Mouse (Mus musculus): ENCODE results near the gene Myh14.

Myh14 gene

DNA sequence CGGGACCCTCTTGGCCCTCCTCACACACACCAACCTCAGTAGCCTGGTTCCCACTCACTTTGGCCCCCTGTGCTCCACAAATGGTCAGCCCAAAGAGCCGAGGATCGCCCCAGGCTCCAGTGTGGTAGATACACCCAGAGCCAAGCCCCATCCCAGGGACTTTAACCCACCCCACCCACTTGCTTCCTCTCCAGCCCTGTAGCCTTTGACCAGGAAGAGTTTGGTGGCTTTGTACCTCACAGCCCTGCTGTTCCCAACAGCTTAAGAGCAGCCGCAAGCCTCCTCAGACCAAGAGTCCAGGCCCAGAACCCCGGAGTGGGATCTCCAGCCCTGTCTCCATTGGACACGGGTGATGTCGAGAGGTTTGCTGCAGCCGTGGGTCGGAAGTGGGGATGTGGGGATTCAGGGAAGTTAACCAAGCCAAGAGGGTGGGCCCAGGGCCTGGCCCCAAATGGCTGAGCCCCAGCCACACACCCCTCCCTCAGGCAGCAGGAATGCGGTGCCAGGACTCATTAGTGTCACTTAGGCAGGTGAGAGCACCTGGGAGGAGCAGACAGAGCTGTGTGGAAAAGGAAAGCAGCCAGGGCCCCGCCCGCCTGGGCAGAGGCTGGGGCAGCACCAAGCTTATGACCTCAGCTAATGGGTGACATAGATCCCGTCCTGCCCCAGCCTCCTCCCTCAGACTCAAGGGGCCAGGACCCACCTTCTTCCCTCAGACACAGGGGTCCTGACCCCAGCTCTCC, 2.5 kb downstream of the Myh14 start:
- DNase-seq, result peak; percentile 38

GRCm38 (mm10) chr7:44666462-44666861, 4.2 kb downstream of the Myh14 start:
- no peak for DNase-seq

- DNase-seq, result no peak
Observed at GRCm38 (mm10) chr7:44664731-44665130, 5.9 kb downstream of the Myh14 start.

DNA sequence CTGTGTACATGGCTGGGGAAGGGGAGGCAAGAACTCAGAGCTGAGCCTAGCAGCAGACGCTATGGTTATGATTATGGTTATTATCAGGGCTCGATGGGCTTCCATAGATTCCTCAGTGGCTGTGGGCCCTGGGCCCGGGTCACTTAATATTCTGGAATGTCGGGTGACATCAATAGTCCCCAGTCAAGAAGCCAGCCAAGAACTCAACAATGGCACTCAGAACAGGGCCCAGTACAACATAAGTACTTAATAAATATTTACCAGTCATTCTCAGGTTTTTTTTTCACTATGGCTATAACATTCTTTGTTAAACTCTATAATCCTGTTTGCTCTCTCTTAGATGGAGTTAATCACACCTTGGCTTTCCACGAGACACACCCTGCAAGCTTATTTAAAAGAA, 7.1 kb downstream of the Myh14 start:
- DNase-seq, result no peak

- DNase-seq, result no peak
Observed at GRCm38 (mm10) chr7:44662569-44662968, 8.1 kb downstream of the Myh14 start.

DNA sequence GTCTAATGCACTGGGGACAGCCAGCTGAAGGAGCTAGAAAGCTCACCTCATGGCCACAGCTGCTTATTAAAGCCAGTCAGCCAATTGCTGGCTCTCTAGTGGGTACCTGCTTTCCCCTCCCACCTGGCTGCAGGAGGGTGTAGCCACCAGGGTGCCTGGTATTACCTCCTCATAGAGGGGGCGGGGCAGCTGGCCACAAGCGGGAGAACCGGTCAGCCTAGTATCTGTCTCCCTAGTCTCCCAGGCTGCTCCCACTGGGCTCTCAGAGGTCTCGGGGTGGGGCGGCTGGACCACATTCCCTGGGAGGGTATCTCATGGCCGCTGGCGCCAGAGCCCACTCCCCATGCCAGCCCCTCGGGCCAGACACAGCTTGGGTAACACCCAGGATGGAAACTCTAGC, 8.5 kb downstream of the Myh14 start:
- peak; percentile 65 for DNase-seq

- DNase-seq, result no peak
Observed at GRCm38 (mm10) chr7:44661219-44661618, 9.4 kb downstream of the Myh14 start.

DNA sequence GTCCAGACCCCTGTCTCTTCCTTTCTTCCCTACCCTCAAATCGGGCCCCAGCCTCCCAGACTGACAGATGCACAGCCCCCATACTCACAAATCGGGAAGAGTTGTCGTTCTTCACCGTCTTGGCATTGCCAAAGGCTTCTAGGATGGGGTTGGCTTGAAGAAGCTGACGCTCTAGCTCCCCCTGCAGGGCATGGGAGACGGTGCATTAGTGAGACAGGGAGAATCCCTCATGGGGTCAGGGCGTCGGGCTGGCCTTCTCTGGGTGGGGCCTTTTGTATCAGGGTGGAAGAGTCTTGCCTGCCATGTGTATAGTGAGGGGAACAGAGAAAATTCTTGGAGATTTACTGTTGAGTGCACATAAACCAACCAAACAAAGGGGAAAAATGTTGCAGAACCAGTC, 15.1 kb downstream of the Myh14 start:
- peak; percentile 69 for DNase-seq

- DNase-seq, result no peak
Observed at GRCm38 (mm10) chr7:44653773-44654172, 16.9 kb downstream of the Myh14 start.

DNA sequence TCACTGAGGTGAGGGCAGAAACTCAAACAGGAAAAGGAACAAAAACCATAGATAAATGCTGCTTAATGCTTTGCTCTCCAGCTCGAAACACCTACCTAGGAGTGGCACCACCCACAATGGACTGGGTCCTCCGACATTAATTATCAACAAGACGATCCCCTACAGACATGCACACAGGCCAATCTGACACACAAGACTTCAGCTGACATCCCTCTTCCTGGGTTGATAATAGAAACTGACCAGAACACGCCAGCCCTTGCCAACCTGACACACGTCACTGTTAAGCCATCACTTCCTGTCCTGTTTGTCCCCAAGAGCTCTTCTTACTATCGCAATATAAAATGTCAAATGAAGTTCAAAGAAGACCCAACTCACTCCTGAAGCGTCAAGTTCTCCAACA, 19.2 kb downstream of the Myh14 start:
- DNase-seq, result no peak

GRCm38 (mm10) chr7:44649990-44650389, 20.7 kb downstream of the Myh14 start:
- DNase-seq, result peak; percentile 53

- DNase-seq, result no peak
Observed at GRCm38 (mm10) chr7:44649094-44649610, 21.5 kb downstream of the Myh14 start.

DNA sequence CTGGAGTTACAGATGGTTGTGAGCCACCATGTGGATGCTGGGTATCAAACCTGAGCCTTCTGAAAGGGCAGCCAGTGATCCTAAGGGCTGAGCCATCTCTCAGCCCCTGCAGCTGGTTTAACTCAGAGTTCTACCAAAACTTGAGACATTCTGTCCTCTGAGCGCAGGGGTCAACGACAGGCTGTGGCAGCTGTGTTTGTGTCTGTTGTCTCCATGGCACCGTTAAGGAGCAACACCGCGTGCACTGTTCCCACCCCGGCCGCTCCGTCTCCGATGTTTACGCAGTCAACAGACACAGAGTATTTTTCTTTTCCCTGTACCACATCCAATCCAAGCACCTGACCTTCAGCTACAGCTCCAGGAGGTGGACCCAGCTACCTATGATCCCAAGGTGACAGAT, 22.9 kb downstream of the Myh14 start:
- no peak for DNase-seq

GRCm38 (mm10) chr7:44647042-44647724, 23.5 kb downstream of the Myh14 start:
- peak; percentile 76 for DNase-seq

DNA sequence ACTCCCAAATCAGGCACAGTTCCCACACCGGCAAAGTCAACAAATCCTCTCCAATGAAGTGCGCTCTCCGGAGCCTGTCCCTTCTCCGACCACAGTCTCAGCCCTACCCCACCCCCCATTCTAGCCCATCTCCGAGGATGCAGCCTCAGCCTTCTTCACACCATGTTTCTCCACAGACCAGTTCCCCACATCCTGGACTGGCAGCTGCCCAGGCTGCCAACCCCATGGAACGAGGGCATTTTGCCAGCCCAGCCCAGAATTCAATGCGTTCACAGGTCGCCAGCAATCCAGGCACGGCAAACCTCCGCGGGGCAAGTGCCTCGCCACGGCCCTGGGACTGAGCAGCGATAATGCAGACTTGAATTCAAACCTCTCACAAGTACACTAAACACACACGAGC, 24.7 kb downstream of the Myh14 start:
- DNase-seq, result peak; percentile 70

DNA sequence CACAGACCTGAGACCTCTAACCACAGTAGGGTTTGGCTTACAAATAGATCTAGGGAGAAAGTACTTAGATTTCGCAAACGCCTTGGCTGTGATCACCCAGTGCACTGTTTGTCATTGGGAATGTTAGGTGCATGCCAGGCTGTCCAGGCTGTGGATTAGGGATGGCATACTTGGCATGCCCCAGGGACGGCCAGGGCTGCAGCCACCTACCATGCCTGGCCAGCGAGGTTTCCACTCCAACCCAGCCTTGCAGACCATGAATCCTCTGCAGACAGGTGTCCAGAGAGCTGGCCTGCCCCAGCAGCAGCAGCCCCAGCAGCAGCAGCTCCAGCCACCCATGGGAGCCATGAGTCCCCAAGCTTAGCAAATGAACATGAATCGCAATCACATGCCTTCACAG, 25.4 kb downstream of the Myh14 start:
- DNase-seq, result no peak

GRCm38 (mm10) chr7:44641887-44642286, 28.8 kb downstream of the Myh14 start:
- DNase-seq, result peak; percentile 28

DNA sequence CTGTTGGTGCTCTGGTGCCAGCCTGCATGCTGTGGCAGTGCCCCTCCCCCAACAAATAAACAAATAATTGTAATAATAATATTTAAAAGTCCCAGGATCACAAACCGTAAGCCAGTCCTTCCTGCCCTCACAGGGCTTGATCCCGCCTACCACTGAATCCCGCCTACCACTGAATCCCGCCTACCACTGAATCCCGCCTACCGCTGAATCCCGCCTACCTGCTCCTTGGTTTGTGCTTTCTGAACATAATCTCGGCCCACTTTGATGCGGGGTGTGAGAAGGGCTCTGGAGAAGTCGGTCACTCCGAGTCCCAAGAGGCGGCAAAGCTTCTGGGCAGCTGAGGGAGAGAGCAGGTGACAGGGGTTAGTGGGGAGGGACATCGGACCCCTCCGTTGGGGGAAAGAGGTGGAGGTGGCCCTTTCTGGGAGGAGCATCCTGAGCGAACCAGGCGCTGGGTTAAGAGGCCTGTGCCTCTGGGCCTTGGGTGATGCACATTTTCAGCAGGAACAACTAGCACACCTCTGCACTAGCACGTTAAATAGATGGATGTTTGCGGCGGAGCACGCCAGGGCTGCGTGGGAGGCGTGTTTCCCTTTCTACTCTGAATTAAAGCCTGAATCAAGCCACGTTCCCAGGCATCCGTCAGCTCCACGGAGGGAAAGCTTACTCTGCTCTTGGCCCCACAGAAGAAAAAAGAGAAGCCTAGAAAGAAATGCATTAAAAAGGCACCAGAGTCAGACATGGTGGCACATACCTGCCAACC, 29.6 kb downstream of the Myh14 start:
- no peak for DNase-seq

GRCm38 (mm10) chr7:44638663-44639062, 32.0 kb downstream of the Myh14 start:
- DNase-seq, result no peak

DNA sequence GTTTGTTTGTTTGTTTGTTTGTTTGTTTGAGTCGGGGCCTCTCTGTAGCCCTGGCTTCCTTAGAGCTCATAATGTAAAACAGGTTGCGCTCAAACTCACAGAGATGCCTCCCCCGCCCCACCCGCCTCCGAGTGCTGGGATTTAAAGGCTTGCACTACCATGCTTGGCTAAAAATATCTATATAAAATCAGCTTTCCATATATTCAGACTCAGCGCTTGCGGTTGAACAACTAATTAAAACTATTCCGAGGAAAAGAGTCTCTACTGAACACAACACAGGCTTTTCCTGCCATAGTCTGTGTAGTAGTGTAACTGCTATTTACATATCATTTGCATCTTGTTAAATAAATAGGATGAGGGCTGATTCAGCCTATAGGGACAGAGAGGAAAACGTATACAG, 34.0 kb downstream of the Myh14 start:
- DNase-seq, result no peak

DNA sequence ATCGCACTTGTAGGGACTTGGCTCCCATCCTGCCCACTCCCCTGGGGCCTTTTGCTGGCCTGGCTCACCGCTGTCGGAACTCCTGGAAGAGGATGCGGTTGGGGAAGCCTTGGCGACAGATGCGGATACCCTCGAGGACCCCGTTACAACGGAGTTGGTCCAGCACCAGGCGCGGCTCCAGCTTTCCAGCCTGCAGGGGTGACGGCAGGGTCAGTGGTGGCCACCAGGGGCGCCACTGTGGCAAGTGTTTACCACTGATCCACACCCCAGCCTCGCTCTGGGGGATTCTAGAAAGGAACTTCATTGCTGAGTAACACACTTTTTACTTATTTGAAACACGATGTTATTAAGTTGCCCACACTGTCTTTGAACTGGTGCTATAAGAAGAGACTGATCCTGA, 37.2 kb downstream of the Myh14 start:
- no peak for DNase-seq

DNA sequence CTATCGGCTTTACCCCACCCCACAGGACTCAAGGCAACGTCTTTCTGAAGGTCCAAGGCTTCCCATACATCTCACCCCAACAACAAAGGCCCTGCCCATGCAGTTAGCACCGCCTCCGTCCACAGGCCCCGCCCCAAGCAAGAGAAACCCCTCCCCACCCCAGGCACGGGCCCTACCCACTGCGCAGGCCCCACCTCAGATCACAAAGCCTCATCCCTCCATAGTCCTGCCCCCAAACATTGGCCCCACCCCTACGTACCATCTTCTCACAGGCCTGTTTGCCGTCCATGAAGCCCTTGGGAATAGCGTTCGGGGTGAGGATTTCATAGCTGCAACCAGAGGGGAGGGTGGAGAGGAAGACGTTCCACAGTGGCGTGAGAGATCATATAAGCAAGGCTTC, 38.0 kb downstream of the Myh14 start:
- DNase-seq, result no peak

- DNase-seq, result no peak
Observed at GRCm38 (mm10) chr7:44630437-44630836, 40.2 kb downstream of the Myh14 start.
